Mouse (Mus musculus) hindbrain, postnatal 0 days (tissue): ENCODE results near the gene Hils1. TPM values are rescaled to one million over a fixed set of nuclear protein-coding genes. Genes with fewer than 3 reads are reported as not detected.

Experiments
- ATAC-seq: fragments of 200-750 bp; cut with Nextera tagmentation; 2 replicates; pipeline ENCODE4 v1.8.0; 2017; ENCODE audit warnings: mild to moderate bottlenecking, moderate TSS enrichment, moderate library complexity
- DNase-seq: peaks from one replicate; pipeline ENCODE4 v3.0.0-alpha.2; 2015; ENCODE audit warnings: low spot score
- H3K27ac ChIP-seq: fragments of 300-500 bp; sonication (generic); 2 replicates; pipeline ENCODE4 v1.5.1; 2014; ENCODE audit warnings: mild to moderate bottlenecking
- H3K27me3 ChIP-seq: fragments of 300-500 bp; sonication (generic); 2 replicates; pipeline ENCODE4 v1.6.1; 2014; ENCODE audit warnings: low read length, mixed read lengths; ENCODE audit not compliant: insufficient read depth
- H3K36me3 ChIP-seq: fragments of 300-500 bp; sonication (generic); 2 replicates; pipeline ENCODE4 v1.6.1; 2014; ENCODE audit warnings: low read length, mixed read lengths; ENCODE audit not compliant: insufficient read depth
- H3K4me1 ChIP-seq: fragments of 300-500 bp; sonication (generic); 2 replicates; pipeline ENCODE4 v1.6.1; 2014; ENCODE audit warnings: antibody characterized with exemption, low read length, mixed read lengths; ENCODE audit not compliant: insufficient read depth
- H3K4me2 ChIP-seq: fragments of 300-500 bp; sonication (generic); 2 replicates; pipeline ENCODE4 v1.6.1; 2014; ENCODE audit warnings: low read depth, mild to moderate bottlenecking, low read length, moderate library complexity, mixed read lengths
- H3K4me3 ChIP-seq: fragments of 300-500 bp; sonication (generic); 2 replicates; pipeline ENCODE4 v1.5.1; 2014; ENCODE audit warnings: low read length
- H3K9ac ChIP-seq: fragments of 300-500 bp; sonication (generic); replicated peaks from 2 replicates; pipeline ENCODE4 v1.6.1; 2014; ENCODE audit warnings: mild to moderate bottlenecking, low read length, moderate library complexity, mixed read lengths
- H3K9me3 ChIP-seq: fragments of 300-500 bp; sonication (generic); 2 replicates; pipeline ENCODE4 v1.6.1; 2016; ENCODE audit warnings: low read length, mixed read lengths
- CTCF ChIP-seq: IDR thresholded peaks from 2 replicates; pipeline ENCODE4 v1.5.1; 2016; ENCODE audit warnings: antibody characterized with exemption, control low read depth, low read depth
- WGBS: fragments of 180-500 bp; shearing (Covaris S2); extraction: QIAGEN DNeasy Blood & Tissue Kit; methylation state at CpG from one replicate; pipeline ENCODE4 v1.1.7; 2014; 5-methylcytosine and 5-hydroxymethylcytosine counted together
- polyA plus RNA-seq: library from polyadenylated mRNA; unstranded; fragments of >200 nt; fragmentation: Nextera tagmentation; extraction: Ambion mirVana; gene quantifications from 2 replicates; pipeline ENCODE4 v1.2.1, GENCODE M21; 2015
- total RNA-seq: library from RNA; depleted of rRNA; stranded (reverse); fragments of >200 nt; gene quantifications from 2 replicates; pipeline ENCODE4 v1.2.3, GENCODE M21; 2014

Hils1 gene
- total and polyA plus RNA-seq, 2 experiments from 2014 or later: not detected

GRCm38 (mm10) chr11:94994947-94995772 lies 27.8 kb downstream of the Hils1 start:
- peaks cover 27% of the 10 kb centered on the region for H3K36me3 ChIP-seq
- H3K4me1 ChIP-seq: peaks cover 38% of the 10 kb centered on the region

GRCm38 (mm10) chr11:94996101-94996500 lies 28.7 kb downstream of the Hils1 start:
- Histone ChIP-seq H3K27ac (no peak overlapping the region), H3K36me3 (peaks cover 28% of the 10 kb centered on the region), H3K9ac (peak overlapping the region; percentile 85; the same call in 1 of the 2 replicates), H3K4me2 (peak overlapping the region; percentile 99), H3K4me1 (peaks cover 39% of the 10 kb centered on the region), H3K9me3 (no peaks in the 10 kb centered on the region), H3K4me3 (no peak overlapping the region), H3K27me3 (no peaks in the 10 kb centered on the region)
- no peak for ATAC-seq
- DNase-seq: no peak
- 77% methylated on average over 8 of the region's 8 CpGs for WGBS
- TF ChIP-seq CTCF: no peak

More at GRCm38 (mm10) chr11:94994947-94995772, 27.8 kb downstream of the Hils1 start:
- ATAC-seq (no peak), DNase-seq (no peak)
- H3K9ac ChIP-seq: peak overlapping the region; percentile 85; the same call in 1 of the 2 replicates
- 78% methylated on average over 11 of the region's 11 CpGs for WGBS
- H3K4me3 ChIP-seq: peak overlapping the region; percentile 74
- TF ChIP-seq CTCF: no peak
- no peaks in the 10 kb centered on the region for H3K9me3 ChIP-seq
- no peak overlapping the region for H3K27ac ChIP-seq
- peak overlapping the region; percentile 99 for H3K4me2 ChIP-seq
- no peaks in the 10 kb centered on the region for H3K27me3 ChIP-seq

- peaks cover 41% of the 10 kb centered on the region for H3K4me1 ChIP-seq
Observed at GRCm38 (mm10) chr11:94996984-94997383, 29.6 kb downstream of the Hils1 start.

GRCm38 (mm10) chr11:94997596-94997995 lies 30.2 kb downstream of the Hils1 start:
- H3K4me2 ChIP-seq: no peak overlapping the region
- WGBS: 47% methylated on average over 5 of the region's 5 CpGs
- TF ChIP-seq CTCF: no peak

More at GRCm38 (mm10) chr11:94996984-94997383, 29.6 kb downstream of the Hils1 start:
- DNase-seq: no peak
- Histone ChIP-seq H3K4me2 (no peak overlapping the region), H3K9me3 (no peaks in the 10 kb centered on the region), H3K4me3 (no peak overlapping the region), H3K36me3 (peaks cover 35% of the 10 kb centered on the region), H3K9ac (no peak overlapping the region), H3K27me3 (no peaks in the 10 kb centered on the region), H3K27ac (no peak overlapping the region)
- 92% methylated on average over 6 of the region's 6 CpGs for whole genome bisulfite sequencing
- no peak for ATAC-seq
- TF ChIP-seq CTCF: no peak

GRCm38 (mm10) chr11:94998041-94998531 lies 30.7 kb downstream of the Hils1 start:
- H3K4me3 ChIP-seq: no peak overlapping the region
- peaks cover 45% of the 10 kb centered on the region for H3K36me3 ChIP-seq
- H3K27me3 ChIP-seq: no peaks in the 10 kb centered on the region
- peaks cover 41% of the 10 kb centered on the region for H3K4me1 ChIP-seq
- no peak overlapping the region for H3K27ac ChIP-seq
- no peak overlapping the region for H3K4me2 ChIP-seq
- H3K9ac ChIP-seq: no peak overlapping the region
- no peak for TF ChIP-seq CTCF
- DNase-seq (peak; percentile 63), ATAC-seq (peak; percentile 36; the same call in 1 of the 2 replicates)
- WGBS: 44% methylated on average over 16 of the region's 16 CpGs
- H3K9me3 ChIP-seq: no peaks in the 10 kb centered on the region

More at GRCm38 (mm10) chr11:94997596-94997995, 30.2 kb downstream of the Hils1 start:
- Histone ChIP-seq H3K9me3 (no peaks in the 10 kb centered on the region), H3K27me3 (no peaks in the 10 kb centered on the region), H3K4me3 (no peak overlapping the region), H3K4me1 (peaks cover 41% of the 10 kb centered on the region), H3K27ac (no peak overlapping the region), H3K9ac (no peak overlapping the region), H3K36me3 (peaks cover 41% of the 10 kb centered on the region)
- ATAC-seq: no peak
- DNase-seq: no peak

- Histone ChIP-seq H3K4me1 (peaks cover 22% of the 10 kb centered on the region), H3K27me3 (no peaks in the 10 kb centered on the region), H3K4me2 (no peak overlapping the region), H3K9ac (no peak overlapping the region), H3K36me3 (peaks cover 65% of the 10 kb centered on the region), H3K4me3 (no peak overlapping the region), H3K9me3 (no peaks in the 10 kb centered on the region), H3K27ac (peak overlapping the region; percentile 22)
- DNase-seq: no peak
- no peak for TF ChIP-seq CTCF
- ATAC-seq: no peak
- WGBS: 68% methylated on average over 8 of the region's 8 CpGs
Observed at GRCm38 (mm10) chr11:95000128-95000527, 32.7 kb downstream of the Hils1 start.
